Mouse (Mus musculus) right cerebral cortex, postnatal 25 days (tissue): Measurements from ENCODE around the gene Rarb.
A peak's percentile ranks its signal among the peaks of the same experiment; 100 is the strongest.

ENCODE experiments used
- DNase-seq: peaks from one replicate; pipeline ENCODE4 v3.0.0; 2022

Rarb gene

GRCm38 (mm10) chr14:16574925-16575721 is 243.8 kb downstream of the Rarb start:
- DNase-seq: peak; percentile 65

- DNase-seq: no peak
These were observed 245.3 kb downstream of the Rarb start for GRCm38 (mm10) chr14:16573475-16574171.

GRCm38 (mm10) chr14:16572755-16573340 is 246.1 kb downstream of the Rarb start:
- no peak for DNase-seq

- no peak for DNase-seq
These were observed 249.4 kb downstream of the Rarb start for GRCm38 (mm10) chr14:16569506-16570001.

- DNase-seq: no peak
These were observed 252.0 kb downstream of the Rarb start for GRCm38 (mm10) chr14:16566920-16567319.

- DNase-seq: no peak
These were observed 255.0 kb downstream of the Rarb start for GRCm38 (mm10) chr14:16563912-16564311.

GRCm38 (mm10) chr14:16561496-16562170 is 257.3 kb downstream of the Rarb start:
- no peak for DNase-seq

- no peak for DNase-seq
These were observed 259.4 kb downstream of the Rarb start for GRCm38 (mm10) chr14:16559294-16560217.

- no peak for DNase-seq
These were observed 260.9 kb downstream of the Rarb start for GRCm38 (mm10) chr14:16558033-16558432.

GRCm38 (mm10) chr14:16554643-16555459 is 264.1 kb downstream of the Rarb start:
- no peak for DNase-seq

- DNase-seq: no peak
These were observed 264.7 kb downstream of the Rarb start for GRCm38 (mm10) chr14:16554319-16554642.

GRCm38 (mm10) chr14:16552293-16552692 is 266.7 kb downstream of the Rarb start:
- DNase-seq: no peak

- DNase-seq: peak; percentile 35
These were observed 267.1 kb downstream of the Rarb start for GRCm38 (mm10) chr14:16551843-16552242.

- no peak for DNase-seq
These were observed 270.8 kb downstream of the Rarb start for GRCm38 (mm10) chr14:16548200-16548576.

- no peak for DNase-seq
These were observed 271.3 kb downstream of the Rarb start for GRCm38 (mm10) chr14:16547492-16548199.

- DNase-seq: no peak
These were observed 274.0 kb downstream of the Rarb start for GRCm38 (mm10) chr14:16544995-16545394.

- DNase-seq: no peak
These were observed 277.3 kb downstream of the Rarb start for GRCm38 (mm10) chr14:16541641-16542040.

GRCm38 (mm10) chr14:16537433-16537832 is 281.5 kb downstream of the Rarb start:
- DNase-seq: no peak

- no peak for DNase-seq
These were observed 290.3 kb downstream of the Rarb start for GRCm38 (mm10) chr14:16528631-16529030.

GRCm38 (mm10) chr14:16526120-16526519 is 292.8 kb downstream of the Rarb start:
- no peak for DNase-seq
